Mouse (Mus musculus): Measurements from ENCODE around the gene Pcgf2.

Pcgf2 gene

GRCm38 (mm10) chr11:97695712-97696401 is 4.4 kb downstream of the Pcgf2 start:
- DNase-seq (ENCODE audit: low read depth, low spot score) = no peak

DNA sequence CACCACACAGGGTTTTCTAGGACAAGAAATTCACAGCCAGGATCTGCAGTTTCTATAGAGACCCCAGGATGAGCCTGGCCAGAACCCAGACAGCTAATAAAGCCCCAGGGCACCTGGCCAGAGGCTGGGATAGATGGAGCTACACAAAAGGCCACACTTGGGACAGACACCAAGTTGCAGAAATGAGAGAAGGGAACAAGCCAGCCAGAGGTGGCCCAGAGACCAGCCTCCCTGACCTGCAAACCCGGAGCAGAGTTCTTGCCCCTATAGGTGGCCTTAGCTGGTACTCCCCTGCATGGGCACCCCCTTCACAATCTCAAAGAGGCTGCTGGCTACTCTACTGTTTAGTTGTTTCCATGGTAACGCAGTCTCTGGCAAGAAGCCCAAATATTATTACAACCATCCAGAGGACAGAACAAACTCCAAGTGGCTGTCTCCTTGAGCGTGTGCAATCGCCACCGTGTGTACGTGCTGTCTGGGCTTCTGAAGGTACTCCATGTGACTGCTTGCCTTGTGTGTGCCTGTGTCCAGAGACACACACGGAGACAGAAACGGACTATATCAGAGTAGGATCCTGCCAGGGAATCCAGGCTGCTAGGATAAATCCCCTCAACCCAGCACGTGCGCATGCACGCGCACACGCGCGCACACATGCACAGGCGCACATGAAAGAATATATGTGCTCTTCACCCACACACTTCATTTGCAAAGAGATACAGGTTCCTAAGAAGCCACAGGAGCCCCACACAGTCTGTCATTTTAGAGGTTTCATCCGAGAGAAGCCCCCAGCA is 5.2 kb downstream of the Pcgf2 start:
- no peak for DNase-seq (ENCODE audit: low read depth, low spot score)

- no peak for DNase-seq (ENCODE audit: low read depth, low spot score)
These were observed 5.9 kb downstream of the Pcgf2 start for GRCm38 (mm10) chr11:97694435-97694834.

DNA sequence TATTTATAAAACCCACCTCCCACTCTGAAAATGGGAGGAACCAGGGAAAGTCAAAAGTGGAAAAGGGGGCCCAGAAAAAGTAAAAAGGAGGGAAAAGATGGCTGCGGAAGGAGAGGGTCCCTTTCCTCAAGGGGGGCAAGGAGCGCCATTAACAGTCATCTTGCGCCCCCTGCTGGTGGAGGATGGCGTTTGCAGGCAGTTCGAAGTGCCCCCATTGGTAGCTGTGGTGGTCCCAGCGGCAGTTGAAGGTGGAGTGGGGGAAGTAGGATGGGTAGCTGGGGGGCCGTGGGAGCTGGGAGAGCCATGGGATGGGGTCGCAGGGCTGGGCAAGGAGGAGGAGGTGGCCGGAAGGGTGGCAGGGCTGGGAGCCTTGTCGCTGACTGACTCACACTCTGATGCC is 10.4 kb downstream of the Pcgf2 start:
- no peak for DNase-seq (ENCODE audit: low read depth, low spot score)

DNA sequence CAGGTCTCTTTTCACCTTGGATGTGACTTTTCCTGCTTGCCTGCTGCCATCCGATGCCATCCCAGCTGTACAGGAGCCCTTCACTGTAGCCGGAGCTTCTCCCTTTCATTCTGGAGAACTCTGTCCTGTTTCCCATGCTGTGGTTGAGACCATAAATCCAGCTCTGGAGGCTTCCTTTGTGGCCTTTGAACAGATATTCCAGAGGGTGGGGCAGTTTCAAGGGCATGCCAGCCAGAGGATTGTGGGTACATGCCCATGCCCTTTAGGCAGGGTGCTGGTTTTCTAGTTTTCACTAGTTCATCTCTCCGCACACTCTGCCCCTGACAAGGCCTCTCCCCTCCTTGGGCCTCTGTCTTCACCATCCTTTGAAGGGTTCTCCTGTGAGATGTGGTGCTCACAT is 13.2 kb downstream of the Pcgf2 start:
- DNase-seq (ENCODE audit: low read depth, low spot score) = no peak

DNA sequence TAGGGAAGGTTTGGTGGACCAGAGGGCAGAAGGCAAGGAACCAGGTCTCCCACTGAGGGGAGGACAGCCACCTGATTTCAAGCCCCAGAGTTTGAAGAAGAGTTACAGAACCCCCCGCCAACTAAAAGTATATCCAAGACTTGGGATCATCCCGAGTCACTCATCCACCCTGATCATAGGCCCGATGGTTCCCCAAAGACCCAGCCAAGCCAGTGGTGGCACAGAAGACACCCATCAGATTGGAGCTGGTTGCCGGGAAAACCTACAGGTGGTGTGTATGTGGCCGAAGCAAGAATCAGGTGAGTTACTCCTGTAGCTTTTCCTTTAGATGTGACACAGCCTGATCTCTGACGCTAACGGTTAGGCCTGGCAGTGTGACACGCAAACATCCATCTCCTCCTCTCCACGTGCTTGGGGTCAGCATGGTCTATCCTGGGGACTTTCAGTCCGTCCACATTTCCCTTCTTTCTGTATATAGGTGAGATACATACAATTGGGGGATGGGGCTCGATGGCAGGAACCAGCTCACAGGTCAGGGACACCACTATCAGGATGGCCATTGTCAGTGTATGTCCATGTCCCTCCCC is 13.9 kb downstream of the Pcgf2 start:
- no peak for DNase-seq (ENCODE audit: low read depth, low spot score)

DNA sequence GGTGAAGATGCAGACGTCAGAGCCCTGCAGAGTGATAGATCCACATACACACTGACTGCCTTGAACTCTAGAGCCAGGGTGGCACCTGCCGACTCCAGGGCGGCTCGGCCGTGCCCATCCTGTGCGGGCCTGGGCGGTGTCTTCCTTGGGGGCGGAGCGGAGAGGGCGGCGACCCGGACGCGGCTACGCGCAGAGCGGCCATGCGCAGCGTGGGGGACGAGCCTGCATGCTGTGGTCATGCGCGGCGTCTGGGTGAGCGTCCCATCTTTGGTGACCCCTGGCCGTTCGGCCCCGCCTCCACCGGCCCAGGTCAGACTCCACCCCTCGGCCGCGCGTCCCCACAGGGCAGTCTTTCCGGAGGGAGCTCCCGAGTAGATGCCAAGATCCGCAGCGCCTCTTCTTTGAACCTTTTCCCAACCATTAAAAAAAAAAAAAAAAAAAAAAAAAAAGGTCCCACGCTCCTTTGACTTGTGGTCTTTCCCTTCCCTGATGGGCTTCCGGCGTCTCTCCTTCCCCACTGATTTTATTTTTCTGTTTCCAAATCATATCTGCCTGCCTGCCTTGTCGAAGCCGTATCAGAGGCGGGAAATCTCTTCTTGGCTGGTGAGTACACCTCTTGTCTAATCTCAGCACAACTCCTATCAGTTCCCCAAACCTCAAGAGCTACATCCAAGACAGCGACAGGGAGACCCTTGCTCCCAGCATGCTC is 14.5 kb downstream of the Pcgf2 start, which contains the start of gene Cisd3:
Gene Cisd3 (plus strand): TSS at position 214 of the 709 bp plus-strand sequence.
- DNase-seq (ENCODE audit: low read depth, low spot score) = no peak

DNA sequence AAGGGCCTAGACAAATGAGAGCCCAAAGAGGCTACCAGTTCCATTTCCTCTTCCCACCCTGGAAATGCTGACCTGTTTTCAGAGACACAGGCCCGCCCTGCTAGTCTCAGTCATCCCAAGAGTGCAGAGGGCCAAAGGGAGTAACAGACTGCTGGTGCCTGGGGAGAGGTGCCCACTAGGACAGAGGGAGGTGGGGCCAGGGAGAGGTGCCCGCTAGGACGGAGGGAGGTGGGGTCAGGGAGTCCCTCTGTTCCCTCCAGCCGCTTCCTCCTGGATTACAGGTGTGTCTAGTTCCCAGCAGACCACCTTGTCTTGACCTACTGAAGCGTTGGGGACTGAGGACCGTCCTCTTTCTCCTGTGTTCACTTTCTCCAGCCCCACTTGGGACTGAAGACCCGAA is 15.5 kb downstream of the Pcgf2 start:
- DNase-seq (ENCODE audit: low read depth, low spot score) = no peak

GRCm38 (mm10) chr11:97684063-97684680 is 16.1 kb downstream of the Pcgf2 start:
- no peak for DNase-seq (ENCODE audit: low read depth, low spot score)

DNA sequence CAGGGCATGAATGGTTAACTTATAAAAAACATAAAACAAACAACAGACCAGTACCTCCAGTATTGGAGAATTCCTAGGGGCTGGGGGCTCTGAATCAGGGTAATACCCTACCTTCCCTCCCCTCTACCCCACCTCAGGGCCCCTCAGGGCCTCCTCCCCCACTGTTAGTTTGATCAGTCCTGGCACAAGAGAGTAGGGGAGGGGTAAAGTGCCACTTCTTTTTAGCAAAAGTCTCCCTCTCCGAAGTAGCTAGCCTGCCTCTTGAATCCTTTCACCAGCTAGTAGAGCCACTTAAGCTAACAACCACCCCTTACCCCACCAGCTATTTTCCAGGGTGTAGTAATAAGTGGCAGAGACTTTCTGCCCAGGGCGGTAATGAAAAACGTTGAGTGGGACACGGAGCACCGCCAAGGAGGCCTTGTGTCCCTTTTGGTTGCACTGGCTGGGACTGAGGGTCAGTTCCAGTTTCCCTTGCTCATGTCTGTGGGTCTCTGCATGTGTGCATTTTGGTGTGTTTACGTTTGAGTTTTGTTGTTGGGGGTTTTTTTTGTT is 17.7 kb downstream of the Pcgf2 start:
- DNase-seq (ENCODE audit: low read depth, low spot score) = no peak

DNA sequence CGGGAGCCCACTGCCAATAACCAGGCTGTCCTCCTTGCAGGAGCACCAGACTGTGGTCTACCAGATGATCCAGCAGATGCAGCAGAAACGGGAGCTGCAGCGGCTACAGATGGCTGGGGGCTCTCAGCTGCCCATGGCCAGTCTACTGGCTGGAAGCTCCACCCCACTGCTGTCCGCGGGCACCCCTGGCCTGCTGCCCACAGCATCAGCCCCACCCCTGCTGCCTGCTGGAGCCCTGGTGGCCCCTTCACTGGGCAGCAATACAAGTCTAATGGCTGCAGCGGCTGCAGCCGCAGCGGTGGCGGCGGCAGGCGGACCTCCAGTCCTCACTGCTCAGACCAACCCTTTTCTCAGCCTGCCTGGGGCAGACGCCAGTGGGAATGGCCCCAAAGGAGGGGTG is 19.9 kb downstream of the Pcgf2 start:
- no peak for DNase-seq (ENCODE audit: low read depth, low spot score)

DNA sequence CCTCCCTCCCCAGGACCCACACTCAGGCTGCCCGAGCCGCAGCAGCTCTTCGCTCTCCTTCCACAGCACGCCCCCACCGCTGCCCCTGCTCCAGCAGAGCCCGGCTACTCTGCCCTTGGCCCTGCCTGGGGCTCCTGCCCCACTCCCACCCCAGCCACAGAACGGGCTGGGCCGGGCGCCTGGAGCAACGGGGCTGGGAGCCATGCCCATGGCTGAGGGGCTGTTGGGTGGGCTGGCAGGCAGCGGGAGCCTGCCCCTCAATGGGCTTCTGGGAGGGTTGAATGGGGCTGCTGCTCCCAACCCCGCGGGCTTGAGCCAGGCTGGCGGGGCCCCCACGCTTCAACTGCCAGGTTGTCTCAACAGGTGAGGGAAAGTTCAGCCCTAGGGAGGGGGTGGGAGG is 22.0 kb downstream of the Pcgf2 start:
- DNase-seq (ENCODE audit: low read depth, low spot score) = no peak

GRCm38 (mm10) chr11:97677842-97678241 is 22.5 kb downstream of the Pcgf2 start:
- no peak for DNase-seq (ENCODE audit: low read depth, low spot score)

GRCm38 (mm10) chr11:97677381-97677780 is 22.9 kb downstream of the Pcgf2 start:
- no peak for DNase-seq (ENCODE audit: low read depth, low spot score)

DNA sequence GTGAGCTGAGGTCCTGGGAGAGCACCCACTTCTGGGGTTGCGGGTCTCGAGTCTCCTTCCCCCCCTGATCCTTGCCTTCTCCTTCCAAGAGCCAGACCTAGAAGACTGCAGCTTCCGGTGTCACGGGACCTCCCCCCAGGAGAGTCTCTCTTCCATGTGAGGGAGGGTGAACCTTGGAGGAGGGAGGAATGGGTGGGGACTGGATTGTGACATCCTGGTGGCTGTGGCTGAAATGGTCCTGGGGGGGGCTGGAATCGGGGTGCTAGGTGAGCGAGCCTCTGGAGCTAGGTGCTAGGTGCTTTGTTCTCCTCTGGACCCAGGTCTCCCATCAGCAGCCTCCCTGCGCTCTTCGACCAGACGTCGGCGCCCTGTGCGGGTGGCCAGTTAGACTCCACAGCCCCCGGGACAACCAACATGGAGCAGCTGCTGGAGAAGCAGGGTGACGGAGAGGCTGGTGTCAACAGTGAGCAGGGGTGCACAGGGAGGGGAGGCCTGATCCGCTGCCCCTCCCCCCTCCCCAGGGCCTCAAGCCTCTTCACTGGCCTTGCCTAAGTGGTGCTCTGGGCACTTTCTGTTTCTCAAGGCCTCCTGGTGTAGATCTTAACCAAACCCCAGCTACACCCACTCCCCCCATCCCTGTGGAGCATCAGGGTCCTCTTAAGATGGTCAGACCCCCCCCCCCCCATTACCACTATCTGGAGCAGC is 24.1 kb downstream of the Pcgf2 start:
- no peak for DNase-seq (ENCODE audit: low read depth, low spot score)

- DNase-seq (ENCODE audit: low read depth, low spot score) = no peak
These were observed 27.1 kb downstream of the Pcgf2 start for GRCm38 (mm10) chr11:97673148-97673547.

- no peak for DNase-seq (ENCODE audit: low read depth, low spot score)
These were observed 29.1 kb downstream of the Pcgf2 start for GRCm38 (mm10) chr11:97671177-97671527.

DNA sequence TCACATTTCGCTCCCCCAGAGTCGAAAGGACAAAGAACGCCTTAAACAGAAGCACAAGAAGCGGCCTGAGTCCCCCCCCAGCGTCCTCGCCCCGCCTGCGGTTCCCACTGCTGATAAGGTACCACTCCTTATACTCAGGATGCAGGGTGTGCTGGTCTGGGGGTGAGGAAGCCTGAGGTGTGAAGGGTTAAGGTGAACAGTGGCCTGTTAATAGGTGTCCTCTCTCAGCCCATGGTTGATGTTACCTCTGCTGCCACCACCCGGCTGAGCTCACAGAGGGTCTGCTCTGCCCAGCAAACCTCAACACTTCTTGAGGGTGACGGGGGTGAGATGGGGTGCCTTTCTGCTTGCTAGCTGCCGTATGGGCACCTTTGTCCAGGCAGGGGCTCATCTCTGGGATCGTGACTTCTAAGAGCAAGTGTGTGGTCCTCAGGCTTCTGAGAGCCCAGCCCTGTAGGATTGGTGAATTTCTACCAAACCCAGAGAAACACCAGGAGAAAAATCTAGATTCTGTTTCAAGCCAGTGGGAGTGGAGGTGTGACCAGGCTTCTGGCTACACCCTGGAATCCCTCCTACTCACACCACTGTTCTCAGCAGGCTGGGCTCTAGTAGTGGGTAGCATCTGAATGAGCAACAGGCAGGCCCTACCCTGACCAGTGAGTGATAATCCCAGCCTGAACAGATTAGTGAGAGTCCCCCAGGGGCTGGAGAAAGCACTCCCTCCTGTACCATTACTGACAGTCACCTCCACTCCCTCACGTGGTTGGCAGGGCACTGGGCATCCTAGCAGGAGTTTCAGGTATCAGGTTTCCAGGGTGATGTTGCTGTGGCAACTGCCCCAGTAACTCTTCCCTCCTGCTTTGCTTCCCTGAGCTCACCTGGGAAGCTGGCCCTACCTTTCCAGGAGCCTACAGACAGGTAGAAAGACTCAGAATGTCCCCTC is 29.8 kb downstream of the Pcgf2 start:
- DNase-seq (ENCODE audit: low read depth, low spot score) = peak; percentile 57

DNA sequence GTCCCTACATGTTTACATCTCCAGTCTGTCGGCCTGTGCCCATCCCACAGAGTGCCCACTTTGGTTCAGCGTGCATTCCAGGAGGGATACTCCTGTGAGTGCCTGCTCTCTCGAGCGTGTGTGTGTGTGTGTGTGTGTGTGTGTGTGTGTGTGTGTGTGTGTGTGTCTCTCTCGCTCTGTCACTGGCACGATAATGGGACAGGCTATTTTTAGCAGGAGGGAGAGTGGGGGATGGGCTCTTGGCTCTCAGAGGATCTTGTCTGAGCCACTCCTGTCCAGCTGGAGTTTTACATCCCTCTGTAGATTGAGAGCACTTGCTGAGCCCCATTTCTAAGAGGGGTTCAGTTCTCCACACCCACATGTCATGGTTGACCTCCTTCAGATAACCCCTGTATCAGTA is 30.5 kb downstream of the Pcgf2 start:
- DNase-seq (ENCODE audit: low read depth, low spot score) = no peak

GRCm38 (mm10) chr11:97669268-97669667 is 31.0 kb downstream of the Pcgf2 start:
- DNase-seq (ENCODE audit: low read depth, low spot score) = no peak
